Mouse (Mus musculus) bone marrow macrophage, adult 2 months (primary cell): ENCODE data around the gene Uspl1. TPM values are rescaled to one million over a fixed set of nuclear protein-coding genes. Genes with fewer than 3 reads are reported as not detected.
A peak's percentile ranks its signal among the peaks of the same experiment; 100 is the strongest.

ENCODE experiments used
- H3K27ac ChIP-seq: 2 replicates; pipeline ENCODE4 v1.5.1; 2012; ENCODE audit warnings: low read depth, low read length; ENCODE audit not compliant: insufficient read depth
- H3K4me1 ChIP-seq: 2 replicates; pipeline ENCODE4 v1.6.1; 2012; ENCODE audit warnings: low read length; ENCODE audit not compliant: control insufficient read depth, insufficient read depth
- H3K4me3 ChIP-seq: 2 replicates; pipeline ENCODE4 v1.5.1; 2012; ENCODE audit warnings: mild to moderate bottlenecking, low read length, moderate library complexity; ENCODE audit not compliant: insufficient read depth
- CTCF ChIP-seq: IDR thresholded peaks from 2 replicates; pipeline ENCODE4 v1.5.1; 2012; ENCODE audit warnings: low read depth, mild to moderate bottlenecking, low read length, moderate library complexity
- POLR2A ChIP-seq: IDR thresholded peaks from 2 replicates; pipeline ENCODE4 v1.6.1; 2012; ENCODE audit warnings: mild to moderate bottlenecking, low read depth, low read length, borderline replicate concordance
- polyA plus RNA-seq: library from polyadenylated mRNA; stranded (reverse); fragments of >200 nt; gene quantifications from 2 replicates; pipeline ENCODE4 v1.2.4, GENCODE M21; 2012; ENCODE audit not compliant: missing spikeins, insufficient read depth, insufficient read length

Uspl1 gene
- polyA plus RNA-seq, 1 experiment: 14.8 TPM

GRCm38 (mm10) chr5:149247047-149247904 lies 63.1 kb downstream of the Uspl1 start:
- peak overlapping the region; percentile 97 for H3K27ac ChIP-seq
- no peak for TF ChIP-seq CTCF
- TF ChIP-seq POLR2A: no peak
- peaks cover 32% of the 10 kb centered on the region for H3K4me1 ChIP-seq
- no peak overlapping the region for H3K4me3 ChIP-seq

GRCm38 (mm10) chr5:149252303-149252702 lies 68.2 kb downstream of the Uspl1 start:
- Histone ChIP-seq H3K4me3 (no peak overlapping the region), H3K4me1 (peaks cover 11% of the 10 kb centered on the region), H3K27ac (no peak overlapping the region)
- TF ChIP-seq POLR2A: no peak
- no peak for TF ChIP-seq CTCF

GRCm38 (mm10) chr5:149253491-149253890 lies 69.3 kb downstream of the Uspl1 start:
- Histone ChIP-seq H3K27ac (no peak overlapping the region), H3K4me3 (no peak overlapping the region), H3K4me1 (peaks cover 3% of the 10 kb centered on the region; the same call in 1 of the 2 replicates)
- TF ChIP-seq POLR2A (no peak), CTCF (no peak)

GRCm38 (mm10) chr5:149255522-149255921 lies 71.4 kb downstream of the Uspl1 start:
- TF ChIP-seq POLR2A (no peak), CTCF (no peak)
- peaks cover 5% of the 10 kb centered on the region; the same call in 1 of the 2 replicates for H3K4me1 ChIP-seq
- no peak overlapping the region for H3K4me3 ChIP-seq
- H3K27ac ChIP-seq: no peak overlapping the region

GRCm38 (mm10) chr5:149257518-149258281 lies 73.5 kb downstream of the Uspl1 start:
- H3K4me3 ChIP-seq: no peak overlapping the region
- TF ChIP-seq CTCF: no peak
- TF ChIP-seq POLR2A: no peak
- H3K4me1 ChIP-seq: peaks cover 7% of the 10 kb centered on the region; the same call in 1 of the 2 replicates
- no peak overlapping the region for H3K27ac ChIP-seq

DNA sequence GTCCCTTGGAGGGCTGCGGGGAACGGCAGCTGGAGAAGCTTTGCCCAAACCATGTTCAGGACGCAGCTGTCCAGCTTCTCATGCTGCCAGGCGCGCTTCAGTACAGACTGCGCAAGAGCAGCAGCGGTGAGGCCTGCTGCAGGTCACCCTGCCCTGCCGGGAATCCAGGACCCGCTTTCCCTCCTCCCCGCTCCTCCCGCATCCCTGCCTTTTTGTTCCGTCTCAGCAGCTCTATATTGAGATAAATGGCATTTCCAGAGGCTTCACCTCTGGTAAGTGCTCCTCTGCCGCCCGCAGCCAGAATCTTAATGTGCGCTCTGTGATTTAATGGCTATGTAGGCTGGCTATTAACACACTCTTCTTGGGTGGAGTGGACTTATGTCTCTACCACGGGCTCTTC lies 74.9 kb downstream of the Uspl1 start:
- no peak for TF ChIP-seq CTCF
- no peak for TF ChIP-seq POLR2A
- H3K4me3 ChIP-seq: no peak overlapping the region
- H3K27ac ChIP-seq: no peak overlapping the region
- H3K4me1 ChIP-seq: peaks cover 9% of the 10 kb centered on the region; the same call in 1 of the 2 replicates

- no peak overlapping the region for H3K4me3 ChIP-seq
- TF ChIP-seq POLR2A (no peak), CTCF (no peak)
- no peak overlapping the region for H3K27ac ChIP-seq
- H3K4me1 ChIP-seq: peaks cover 14% of the 10 kb centered on the region
Observed at GRCm38 (mm10) chr5:149261449-149261848, 77.3 kb downstream of the Uspl1 start.

DNA sequence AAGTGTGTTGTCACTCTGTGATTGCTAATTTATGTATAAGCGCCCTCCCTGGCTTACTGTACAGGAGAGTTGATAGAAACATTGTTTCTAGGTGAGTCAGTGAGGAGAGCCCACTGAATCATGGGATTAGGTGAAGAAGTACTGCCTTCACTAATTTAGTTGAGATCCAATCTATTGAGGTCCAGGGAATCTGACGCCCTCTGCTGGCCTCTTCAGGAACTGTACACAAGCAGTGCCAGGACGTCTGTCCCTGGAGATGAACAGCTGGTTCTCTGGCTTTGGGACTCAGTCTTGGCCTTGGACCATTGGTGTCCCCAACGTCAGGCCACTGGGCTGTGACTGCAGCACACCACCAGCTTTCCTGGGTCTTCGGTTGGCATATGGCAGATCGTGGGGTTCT lies 77.7 kb downstream of the Uspl1 start:
- TF ChIP-seq CTCF: no peak
- no peak for TF ChIP-seq POLR2A
- H3K4me1 ChIP-seq: peaks cover 15% of the 10 kb centered on the region

DNA sequence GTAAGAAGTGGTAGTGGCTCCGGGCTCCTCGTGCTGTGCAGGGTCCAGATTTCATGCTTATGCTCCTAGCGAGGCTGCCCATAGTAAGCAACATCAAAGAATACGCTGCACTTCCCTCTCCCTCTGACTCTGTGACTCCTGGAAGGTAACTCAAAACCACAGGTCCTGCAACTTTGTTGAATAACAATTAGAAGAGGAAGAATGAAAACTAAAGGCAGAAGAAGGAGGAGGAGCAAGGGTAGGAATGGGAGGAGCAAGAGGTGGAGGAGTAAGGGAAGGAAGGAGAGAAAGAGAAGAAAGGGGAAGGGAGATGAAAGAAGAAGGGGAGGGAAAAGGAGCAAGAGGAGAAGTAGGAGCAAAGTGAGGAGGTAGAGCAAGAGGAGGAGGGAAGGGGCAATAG lies 80.3 kb downstream of the Uspl1 start, which contains the start of gene Alox5ap:
Gene Alox5ap (plus strand): TSS at position 363 of the 400 bp plus-strand sequence.
- TF ChIP-seq POLR2A (no peak), CTCF (no peak)
- Histone ChIP-seq H3K27ac (peak within 1 kb of the TSS; percentile 67), H3K4me3 (peak within 1 kb of the TSS; percentile 72), H3K4me1 (peaks cover 28% of the 10 kb centered on the region)

More for the DNA sequence above, 77.7 kb downstream of the Uspl1 start:
- Histone ChIP-seq H3K27ac (no peak overlapping the region), H3K4me3 (no peak overlapping the region)
